Mouse (Mus musculus) kidney, adult 2 months (tissue): ENCODE data around the gene Mmp28.

Source experiments
- CTCF ChIP-seq: fragments of 200-500 bp; conservative IDR thresholded peaks from 2 replicates; pipeline ENCODE4 v1.5.1; 2011; ENCODE audit warnings: low read depth, mild to moderate bottlenecking, control low read depth, low read length, moderate library complexity, mixed read lengths; ENCODE audit not compliant: insufficient read depth, insufficient read length
- POLR2A ChIP-seq: fragments of 200-500 bp; IDR thresholded peaks from one replicate; pipeline ENCODE4 v1.6.1; 2011; ENCODE audit warnings: low read depth, low read length, control low read depth

GRCm38 (mm10) chr11:83426964-83427363 lies 35.9 kb downstream of the Mmp28 start:
- no peak for TF ChIP-seq POLR2A
- TF ChIP-seq CTCF: no peak
